Mouse (Mus musculus) Patski (cell line): ENCODE measurements around the gene Tenm3. TPM values are rescaled to one million over a fixed set of nuclear protein-coding genes. Genes with fewer than 3 reads are reported as not detected.
"Not testable (repeated sequence)": the region's sequence is repeated elsewhere in the genome, so short reads cannot be mapped to it uniquely, and the experiment has no call there.

Source experiments
- ATAC-seq: fragments of 100-300 bp; one replicate; pipeline ENCODE4 v1.8.0; 2021
- CTCF ChIA-PET: fragments of 350-600 bp; sonication (Branson Sonifier 250); formaldehyde crosslinking; loops from one replicate; lab custom pipeline; 2022; ENCODE audit warnings: inconsistent platforms; lab: Charles Lee
- POLR2A ChIA-PET: fragments of 350-600 bp; sonication (Branson Sonifier 250); formaldehyde crosslinking; loops from one replicate; lab custom pipeline; 2022; ENCODE audit warnings: antibody characterized with exemption, inconsistent platforms; lab: Charles Lee
- DNase-seq: peaks from one replicate; pipeline ENCODE4 v3.0.0-alpha.2; 2011; ENCODE audit warnings: low read depth, low spot score
- H3K27me3 ChIP-seq: fragments of 371-371 bp; one replicate; pipeline ENCODE4 v1.5.1; 2021
- CTCF ChIP-seq: fragments of 100-300 bp; IDR thresholded peaks from one replicate; pipeline ENCODE4 v1.5.1; 2021
- in situ Hi-C: fragments of 300-500 bp; cut with MboI; formaldehyde crosslinking; loops from 3 replicates; pipeline ENCODE4 v1.11.1; 2018; ENCODE audit warnings: low pct_unique_long_range_greater_than_20kb, mixed read lengths
- polyA plus RNA-seq: library from polyadenylated mRNA; unstranded; gene quantifications from one replicate; pipeline ENCODE4 v1.2.3, GENCODE M21; 2021

Tenm3 gene
- polyA plus RNA-seq, 1 experiment from 2014 or later: 3.0 TPM

- CTCF ChIA-PET: interaction anchor here (1.2 kb wide), 1 partner anchor 16 kb away, joined by 3 read pairs; no protein-coding TSS in a partner anchor
- TF ChIP-seq CTCF: no peak
- DNase-seq: no peak
- peaks cover 14% of the 10 kb centered on the region for H3K27me3 ChIP-seq
- POLR2A ChIA-PET: no interaction called here
- in situ Hi-C loops: no loop called here
- no peak for ATAC-seq
Measured at GRCm38 (mm10) chr8:48202632-48203031, 641.1 kb downstream of the Tenm3 start.

- DNase-seq: no peak
- in situ Hi-C loops: no loop called here
- peaks cover 11% of the 10 kb centered on the region for H3K27me3 ChIP-seq
- ChIA-PET CTCF (interaction anchor here (0.8 kb wide), 1 partner anchor 23 kb away, joined by 3 read pairs; no protein-coding TSS in a partner anchor), POLR2A (no interaction called here)
- ATAC-seq: no peak
- TF ChIP-seq CTCF: no peak
Measured at GRCm38 (mm10) chr8:48199171-48199570, 644.6 kb downstream of the Tenm3 start.

- in situ Hi-C loops: no loop called here
- DNase-seq (no peak), ATAC-seq (no peak)
- CTCF ChIA-PET: interaction anchor here (1.2 kb wide), 1 partner anchor 25 kb away, joined by 3 read pairs; no protein-coding TSS in a partner anchor
- H3K27me3 ChIP-seq: peaks cover 5% of the 10 kb centered on the region
- POLR2A ChIA-PET: no interaction called here
- TF ChIP-seq CTCF: no peak
Measured at GRCm38 (mm10) chr8:48195971-48196370, 647.8 kb downstream of the Tenm3 start.

GRCm38 (mm10) chr8:48188586-48188985 is 655.2 kb downstream of the Tenm3 start:
- H3K27me3 ChIP-seq: no peaks in the 10 kb centered on the region
- ATAC-seq (no peak), DNase-seq (no peak)
- in situ Hi-C loops: no loop called here
- TF ChIP-seq CTCF: no peak
- ChIA-PET POLR2A (no interaction called here), CTCF (no interaction called here)

- no peak for TF ChIP-seq CTCF
- H3K27me3 ChIP-seq: no peaks in the 10 kb centered on the region
- in situ Hi-C loops: no loop called here
- ChIA-PET POLR2A (no interaction called here), CTCF (no interaction called here)
- ATAC-seq (no peak), DNase-seq (no peak)
Measured at GRCm38 (mm10) chr8:48183758-48184157, 660.0 kb downstream of the Tenm3 start.

- in situ Hi-C loops: no loop called here
- DNase-seq: no peak
- CTCF ChIA-PET: no interaction called here
- H3K27me3 ChIP-seq: no peaks in the 10 kb centered on the region
- TF ChIP-seq CTCF: no peak
- ATAC-seq: no peak
- POLR2A ChIA-PET: no interaction called here
Measured at GRCm38 (mm10) chr8:48181000-48181399, 662.8 kb downstream of the Tenm3 start.

GRCm38 (mm10) chr8:48180146-48180545 is 663.6 kb downstream of the Tenm3 start:
- POLR2A ChIA-PET, ATAC-seq, in situ Hi-C loops, H3K27me3 ChIP-seq, DNase-seq, CTCF ChIA-PET: not testable (repeated sequence)

- CTCF ChIA-PET: no interaction called here
- H3K27me3 ChIP-seq: no peaks in the 10 kb centered on the region
- POLR2A ChIA-PET: no interaction called here
- ATAC-seq (no peak), DNase-seq (no peak)
- no peak for TF ChIP-seq CTCF
- in situ Hi-C loops: no loop called here
Measured at GRCm38 (mm10) chr8:48178993-48179392, 664.8 kb downstream of the Tenm3 start.

GRCm38 (mm10) chr8:48177876-48178275 is 665.9 kb downstream of the Tenm3 start:
- no peaks in the 10 kb centered on the region for H3K27me3 ChIP-seq
- DNase-seq: no peak
- ChIA-PET POLR2A (no interaction called here), CTCF (no interaction called here)
- TF ChIP-seq CTCF: no peak
- in situ Hi-C loops: no loop called here
- no peak for ATAC-seq
